Comparison of ENCODE assay signal across 10 mouse cellular contexts in genomic region chr4:155042606-155043288, GRCm38 (mm10). TPM values are rescaled to one million over a fixed set of nuclear protein-coding genes. Genes with fewer than 3 reads are reported as not detected.
A peak's percentile ranks its signal among the peaks of the same experiment; 100 is the strongest.
DNase-seq lines count a peak whose midpoint lies in the region; ATAC-seq and TF ChIP-seq lines count a peak whose summit lies in the region.
"Had no signal": no experiment of that assay in that cellular context is flagged by ENCODE, and none has a peak within 500 bp of the region (broad histone marks: within the 10 kb centered on the region; RNA-seq: fewer than 3 reads in every experiment).

No protein-coding gene starts in this region.

- 1% methylated on average over 64 of the region's 65 CpGs for WGBS in heart, embryonic 13.5 days
- WGBS in forebrain, embryonic 11.5 days, result 1% methylated on average over 61 of the region's 65 CpGs
- 4% methylated on average over 57 of the region's 65 CpGs for WGBS in liver, embryonic 13.5 days (ENCODE audit: insufficient replicate concordance)
- WGBS in kidney, adult 2 months, result 2% methylated on average over 65 of the region's 65 CpGs

- H3K9ac ChIP-seq in heart, embryonic 13.5 days, result no peak overlapping the region
- H3K9ac ChIP-seq in ES-Bruce4 (ENCODE audit: low read depth, poor library complexity, severe bottlenecking), result no peak overlapping the region
- H3K9ac ChIP-seq in forebrain, embryonic 11.5 days (ENCODE audit: low read length), result peak overlapping the region; percentile 35
- no peak overlapping the region for H3K9ac ChIP-seq in liver, embryonic 13.5 days
- H3K9ac ChIP-seq: liver, embryonic 15.5 days had no signal

- DNase-seq in heart, postnatal 14 days, result no peak
- no peak for DNase-seq in forebrain, embryonic 11.5 days (ENCODE audit: low spot score)
- no peak for DNase-seq in liver, embryonic 13.5 days
- no peak for DNase-seq in Muller cell, postnatal 12 days (ENCODE audit: inconsistent ontology term)
- DNase-seq in spleen, adult 12 weeks (ENCODE audit: low spot score), result no peak
- no peak for DNase-seq in kidney, adult 2 months
- DNase-seq: thymus, postnatal 25 days had no signal

- no peak for ATAC-seq in heart, embryonic 13.5 days (ENCODE audit: extremely low read depth, insufficient number of reproducible peaks, low FRiP score, low TSS enrichment)
- ATAC-seq in forebrain, embryonic 11.5 days (replicated peaks; ENCODE audit: low FRiP score), result no peak
- no peak for ATAC-seq in liver, embryonic 13.5 days (ENCODE audit: low read depth)

- no peaks in the 10 kb centered on the region for H3K9me3 ChIP-seq in heart, embryonic 13.5 days
- no peaks in the 10 kb centered on the region for H3K9me3 ChIP-seq in ES-Bruce4 (replicated peaks; ENCODE audit: control insufficient read depth, insufficient read depth, low read length, poor library complexity, severe bottlenecking)
- H3K9me3 ChIP-seq in forebrain, embryonic 11.5 days (ENCODE audit: control insufficient read depth, low read length), result no peaks in the 10 kb centered on the region
- no peaks in the 10 kb centered on the region for H3K9me3 ChIP-seq in liver, embryonic 13.5 days (replicated peaks)
- H3K9me3 ChIP-seq: liver, embryonic 15.5 days had no signal

- no peak for TF ChIP-seq CTCF in ES-Bruce4 (IDR thresholded peaks at IDR 0.05; ENCODE audit: low read depth, low read length)
- TF ChIP-seq CTCF in kidney, adult 2 months (conservative IDR thresholded peaks at IDR 0.05; ENCODE audit: insufficient read depth, insufficient read length, low read depth, low read length), result no peak

- TF ChIP-seq POLR2A in ES-Bruce4 (IDR thresholded peaks at IDR 0.05; ENCODE audit: insufficient read depth, low read length), result no peak
- TF ChIP-seq POLR2A in kidney, adult 2 months (IDR thresholded peaks at IDR 0.05; ENCODE audit: low read depth, low read length), result no peak

- 0 out of 2 replicates have a peak, but pooled peaks cover 5% of the 10 kb centered on the region for H3K4me1 ChIP-seq in heart, embryonic 13.5 days
- no peaks in the 10 kb centered on the region for H3K4me1 ChIP-seq in ES-Bruce4 (ENCODE audit: control insufficient read depth, insufficient read depth, low read length)
- peaks cover 13% of the 10 kb centered on the region; the same call in 1 of the 2 replicates for H3K4me1 ChIP-seq in forebrain, embryonic 11.5 days (replicated peaks; ENCODE audit: control insufficient read depth, insufficient read depth, low read length)
- no peaks in the 10 kb centered on the region for H3K4me1 ChIP-seq in liver, embryonic 13.5 days (replicated peaks)
- no peaks in the 10 kb centered on the region for H3K4me1 ChIP-seq in kidney, adult 2 months (ENCODE audit: control insufficient read depth, insufficient read depth, low read length)
- H3K4me1 ChIP-seq: liver, embryonic 15.5 days had no signal

- H3K27ac ChIP-seq in heart, embryonic 13.5 days (replicated peaks), result no peak overlapping the region
- H3K27ac ChIP-seq in ES-Bruce4 (ENCODE audit: insufficient read depth, low read length), result no peak overlapping the region
- H3K27ac ChIP-seq in forebrain, embryonic 11.5 days (ENCODE audit: low read depth, low read length), result no peak overlapping the region
- no peak overlapping the region for H3K27ac ChIP-seq in liver, embryonic 13.5 days
- H3K27ac ChIP-seq in kidney, adult 2 months (ENCODE audit: insufficient read depth, low read depth, low read length), result no peak overlapping the region
- H3K27ac ChIP-seq: liver, embryonic 15.5 days had no signal

- TF ChIP-seq EP300 in ES-Bruce4 (IDR thresholded peaks at IDR 0.05; ENCODE audit: insufficient read depth, low read depth, low read length), result no peak

- H3K4me2 ChIP-seq in heart, embryonic 13.5 days, result peak overlapping the region; percentile 61
- peak overlapping the region; percentile 61 for H3K4me2 ChIP-seq in forebrain, embryonic 11.5 days (ENCODE audit: low read depth, low read length, severe bottlenecking)
- H3K4me2 ChIP-seq in liver, embryonic 13.5 days, result peak overlapping the region; percentile 33
- H3K4me2 ChIP-seq: liver, embryonic 15.5 days had no signal

- peaks cover 96% of the 10 kb centered on the region for H3K27me3 ChIP-seq in heart, embryonic 13.5 days (replicated peaks)
- H3K27me3 ChIP-seq in ES-Bruce4 (ENCODE audit: control insufficient read depth, insufficient read depth, low read length, poor library complexity, severe bottlenecking), result peaks cover 3% of the 10 kb centered on the region; the same call in 1 of the 2 replicates
- peaks cover 46% of the 10 kb centered on the region for H3K27me3 ChIP-seq in forebrain, embryonic 11.5 days (ENCODE audit: control insufficient read depth, insufficient read depth, low read length)
- peaks cover 71% of the 10 kb centered on the region for H3K27me3 ChIP-seq in liver, embryonic 13.5 days
- no peaks in the 10 kb centered on the region for H3K27me3 ChIP-seq in kidney, adult 2 months (replicated peaks; ENCODE audit: control insufficient read depth, insufficient read depth, low read length)

- no peaks in the 10 kb centered on the region for H3K36me3 ChIP-seq in heart, embryonic 13.5 days
- no peaks in the 10 kb centered on the region for H3K36me3 ChIP-seq in ES-Bruce4 (ENCODE audit: control insufficient read depth, insufficient read depth, low read length, poor library complexity, severe bottlenecking)
- H3K36me3 ChIP-seq in forebrain, embryonic 11.5 days (ENCODE audit: control insufficient read depth, insufficient read depth, low read length), result no peaks in the 10 kb centered on the region
- H3K36me3 ChIP-seq in liver, embryonic 13.5 days, result no peaks in the 10 kb centered on the region
- no peaks in the 10 kb centered on the region for H3K36me3 ChIP-seq in kidney, adult 2 months (ENCODE audit: control insufficient read depth, insufficient read depth, low read length)
- H3K36me3 ChIP-seq: liver, embryonic 15.5 days had no signal

- intact Hi-C loops in heart, postnatal 14 days (cut with DNase I), result loop anchor here (5.0 kb wide), 1 partner anchor 45 kb away; no protein-coding TSS in a partner anchor

- peak overlapping the region; percentile 40 for H3K4me3 ChIP-seq in heart, embryonic 13.5 days
- peak overlapping the region; percentile 54 for H3K4me3 ChIP-seq in ES-Bruce4 (ENCODE audit: low read depth, low read length)
- peak overlapping the region; percentile 34 for H3K4me3 ChIP-seq in forebrain, embryonic 11.5 days (ENCODE audit: low read depth, low read length)
- H3K4me3 ChIP-seq in liver, embryonic 13.5 days (replicated peaks), result peak overlapping the region; percentile 12
- H3K4me3 ChIP-seq in kidney, adult 2 months (ENCODE audit: insufficient read depth, low read depth, low read length), result no peak overlapping the region
- H3K4me3 ChIP-seq: liver, embryonic 15.5 days had no signal

RNA-seq across cellular contexts. Expression of gene Plch2, which starts 13.8 kb away (rescaled TPM):
- 0.51 and 0.53 TPM in 2 replicates for polyA plus RNA-seq in heart, embryonic 13.5 days (2015; fragmentation: Nextera tagmentation; extraction: Ambion mirVana)
- under 1 TPM in 1 of 2 experiments, not detected in 1; 0.17 TPM for total RNA-seq in heart, postnatal 14 days (2021)
- polyA plus RNA-seq in ES-Bruce4 (2011; ENCODE audit: insufficient read depth, insufficient read length, low read depth, missing spikeins), result 2.6 and 4.2 TPM in 2 replicates
- polyA plus RNA-seq in forebrain, embryonic 11.5 days (2014; fragmentation: Nextera tagmentation; extraction: Ambion mirVana), result 2.4 and 3.1 TPM in 2 replicates
- polyA plus RNA-seq in liver, embryonic 13.5 days (2015; fragmentation: Nextera tagmentation; extraction: Ambion mirVana), result 0.08 and 0.10 TPM in 2 replicates
- 0.52 and 2.3 TPM in 2 replicates for polyA plus RNA-seq in kidney, adult 2 months (2012; rRNA removed)
- polyA plus RNA-seq: liver, embryonic 15.5 days had no signal

RNA-seq across cellular contexts. Expression of gene Pex10, which starts 24.1 kb away (rescaled TPM):
- 16.6 and 16.8 TPM in 2 replicates for polyA plus RNA-seq in heart, embryonic 13.5 days (2015; fragmentation: Nextera tagmentation; extraction: Ambion mirVana)
- 10 to 100 TPM; 18.3 to 19.6 TPM for total RNA-seq in heart, postnatal 14 days (2021)
- 15.4 and 17.7 TPM in 2 replicates for polyA plus RNA-seq in ES-Bruce4 (2011; ENCODE audit: insufficient read depth, insufficient read length, low read depth, missing spikeins)
- polyA plus RNA-seq in forebrain, embryonic 11.5 days (2014; fragmentation: Nextera tagmentation; extraction: Ambion mirVana), result 7.2 and 9.7 TPM in 2 replicates
- polyA plus RNA-seq in liver, embryonic 13.5 days (2015; fragmentation: Nextera tagmentation; extraction: Ambion mirVana), result 8.5 and 8.9 TPM in 2 replicates
- polyA plus RNA-seq in kidney, adult 2 months (2012; rRNA removed), result 23.9 and 25.6 TPM in 2 replicates

RNA-seq across cellular contexts. Expression of gene Rer1, which starts 43.4 kb away (rescaled TPM):
- 114 and 126 TPM in 2 replicates for polyA plus RNA-seq in heart, embryonic 13.5 days (2015; fragmentation: Nextera tagmentation; extraction: Ambion mirVana)
- total RNA-seq in heart, postnatal 14 days (2021), result 10 to 100 TPM; 66.6 to 67.8 TPM
- 74.9 and 82.5 TPM in 2 replicates for polyA plus RNA-seq in ES-Bruce4 (2011; ENCODE audit: insufficient read depth, insufficient read length, low read depth, missing spikeins)
- 130 and 137 TPM in 2 replicates for polyA plus RNA-seq in forebrain, embryonic 11.5 days (2014; fragmentation: Nextera tagmentation; extraction: Ambion mirVana)
- 93.6 and 109 TPM in 2 replicates for polyA plus RNA-seq in liver, embryonic 13.5 days (2015; fragmentation: Nextera tagmentation; extraction: Ambion mirVana)
- 133 TPM in 2 replicates for polyA plus RNA-seq in kidney, adult 2 months (2012; rRNA removed)

RNA-seq across cellular contexts. Expression of gene Morn1, which starts 43.6 kb away (rescaled TPM):
- polyA plus RNA-seq in heart, embryonic 13.5 days (2015; fragmentation: Nextera tagmentation; extraction: Ambion mirVana), result 2.1 and 2.3 TPM in 2 replicates
- total RNA-seq in heart, postnatal 14 days (2021), result 1 to 10 TPM; 1.4 to 3.8 TPM
- 11.6 and 13.0 TPM in 2 replicates for polyA plus RNA-seq in ES-Bruce4 (2011; ENCODE audit: insufficient read depth, insufficient read length, low read depth, missing spikeins)
- 4.8 TPM in 2 replicates for polyA plus RNA-seq in forebrain, embryonic 11.5 days (2014; fragmentation: Nextera tagmentation; extraction: Ambion mirVana)
- polyA plus RNA-seq in liver, embryonic 13.5 days (2015; fragmentation: Nextera tagmentation; extraction: Ambion mirVana), result 1.7 and 1.9 TPM in 2 replicates
- polyA plus RNA-seq in kidney, adult 2 months (2012; rRNA removed), result 10.4 and 12.4 TPM in 2 replicates
